Mouse (Mus musculus): ENCODE measurements around the gene Vdac1.

The Vdac1 gene

DNA sequence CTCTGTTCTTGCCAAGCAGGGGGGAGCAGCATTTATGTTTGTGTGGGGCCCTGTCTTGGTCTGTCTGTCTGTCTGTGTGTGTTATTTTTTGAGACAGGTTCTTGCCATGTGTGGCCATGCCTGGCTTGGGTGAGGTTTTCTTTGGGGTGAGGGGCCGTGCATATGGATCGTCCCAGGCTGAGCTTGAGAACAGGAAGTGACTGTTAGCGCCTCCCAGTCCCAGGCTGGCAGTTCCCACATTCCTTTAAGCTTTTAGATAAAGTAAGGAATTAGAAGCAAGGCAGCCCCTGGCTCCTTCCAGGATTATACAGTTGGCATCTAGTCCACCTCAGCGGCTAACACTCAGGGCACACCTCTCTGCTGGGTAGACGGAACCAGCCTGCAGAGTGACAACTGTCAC lies 48.7 kb downstream of the Vdac1 start:
- in situ Hi-C loops (cut with MseI, MboI): no loop called here

DNA sequence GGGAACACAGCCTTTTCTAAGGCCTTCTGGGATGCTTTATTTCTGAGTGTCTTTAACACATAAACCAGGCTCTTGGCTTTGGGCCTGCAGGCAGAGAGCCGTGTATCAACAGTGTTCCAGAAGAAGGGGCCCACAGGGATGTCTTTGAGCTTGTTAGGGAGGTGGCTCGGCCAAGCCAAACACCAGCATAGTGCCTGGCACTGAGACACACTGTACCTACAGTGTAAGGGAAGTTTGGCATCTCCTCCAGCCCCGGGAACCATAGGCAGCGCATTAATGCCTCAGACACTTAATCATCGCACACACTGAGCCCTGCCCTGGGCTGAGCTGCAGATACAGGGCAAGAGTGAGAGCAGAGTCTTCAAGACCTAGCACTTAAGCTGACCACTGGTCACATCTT lies 57.7 kb downstream of the Vdac1 start:
- in situ Hi-C loops (cut with MseI, MboI): loop anchor here in 1 of 2 experiments (10.0 kb wide), 1 partner anchor 826 kb away; no protein-coding TSS in a partner anchor

GRCm38 (mm10) chr11:52419246-52419645 lies 58.6 kb downstream of the Vdac1 start:
- in situ Hi-C loops (cut with MseI, MboI): loop anchor here in 1 of 2 experiments (10.0 kb wide), 1 partner anchor 826 kb away; no protein-coding TSS in a partner anchor

DNA sequence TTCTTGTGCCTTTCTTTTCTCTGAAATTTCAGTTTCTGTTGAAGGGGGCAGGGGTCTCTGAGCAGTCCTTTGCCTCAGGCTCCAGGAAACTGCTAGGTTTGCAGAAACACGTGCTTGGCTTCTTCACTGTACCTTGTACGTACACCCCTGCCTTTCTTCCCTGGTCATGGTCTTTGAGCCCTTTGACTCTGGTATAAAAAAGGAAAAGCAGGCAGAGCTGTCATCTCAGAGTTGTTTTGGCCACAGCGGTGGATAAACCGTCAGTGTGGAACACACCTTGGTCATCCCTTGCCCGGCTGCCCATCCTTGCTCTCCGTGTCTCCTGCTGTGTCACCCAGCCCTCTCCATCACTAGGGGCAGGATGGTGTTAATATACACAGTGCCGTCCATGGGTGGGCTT lies 59.2 kb downstream of the Vdac1 start:
- in situ Hi-C loops (cut with MseI, MboI): loop anchor here (10.0 kb wide), 5 partner anchors 95 to 835 kb away; partner anchors contain the start of gene Fstl4 (in 1 of the 2)

DNA sequence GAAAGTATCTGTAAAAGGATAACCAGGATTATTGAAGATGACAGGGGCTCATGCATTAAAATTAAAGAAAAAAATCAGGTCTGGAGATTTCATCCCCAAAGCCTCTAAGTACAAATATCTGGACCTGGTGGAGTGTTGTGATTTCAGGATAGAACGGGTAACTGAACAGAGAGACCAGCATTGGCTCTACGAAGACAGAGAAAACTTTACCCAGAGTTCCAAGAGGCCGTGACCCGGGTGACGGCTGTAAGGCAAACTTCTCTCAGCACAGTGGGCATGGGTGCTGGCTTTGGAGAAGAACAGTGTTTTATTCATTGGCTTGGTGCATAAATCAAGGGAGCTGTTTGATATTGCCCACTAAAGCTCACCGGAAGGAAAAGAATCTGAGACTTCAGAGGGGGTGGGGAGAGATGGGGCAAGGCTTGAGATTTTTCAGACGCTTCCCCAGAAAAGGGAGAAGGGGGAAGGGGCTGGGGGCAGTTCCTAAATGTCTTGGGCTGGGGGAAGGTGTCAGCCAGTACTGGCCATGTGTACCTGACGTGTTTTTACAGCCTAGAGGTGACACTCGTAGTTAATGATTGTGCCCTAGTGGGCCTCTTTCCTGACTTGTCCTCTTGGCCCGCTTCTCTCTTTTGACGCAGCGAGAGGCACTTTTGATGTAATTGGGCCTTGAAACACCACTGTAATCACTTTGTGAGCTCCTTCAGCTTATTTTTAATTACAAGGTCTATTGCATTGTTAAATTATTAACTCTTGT lies 59.8 kb downstream of the Vdac1 start:
- in situ Hi-C loops (cut with MseI, MboI): loop anchor here (10.0 kb wide), 4 partner anchors 94 to 834 kb away; partner anchors contain the start of gene Fstl4 (in 1 of the 2)

- in situ Hi-C loops (cut with MseI, MboI): loop anchor here (10.0 kb wide), 4 partner anchors 94 to 834 kb away; partner anchors contain the start of gene Fstl4 (in 1 of the 2)
Observed at GRCm38 (mm10) chr11:52421053-52421778, 60.6 kb downstream of the Vdac1 start.

DNA sequence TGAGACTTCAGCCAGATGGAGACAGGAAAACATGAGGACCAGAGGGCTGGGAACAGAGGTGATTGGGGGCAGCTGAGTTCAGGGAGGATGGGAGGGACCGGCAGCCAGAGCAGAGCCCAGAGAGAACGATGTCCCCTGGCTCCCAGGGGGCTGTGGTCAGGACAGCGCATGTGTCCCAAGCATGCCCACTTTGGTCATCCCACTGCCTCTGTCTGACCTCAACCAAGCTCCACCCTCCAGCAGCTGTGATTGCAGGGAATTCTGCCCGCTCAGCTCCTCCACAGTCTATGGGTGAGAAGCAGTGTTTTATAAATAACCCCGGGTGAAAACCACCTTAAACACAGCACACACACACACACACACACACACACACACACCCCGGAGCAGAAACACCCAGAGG lies 68.8 kb downstream of the Vdac1 start:
- in situ Hi-C loops (cut with MseI, MboI): loop anchor here (10.0 kb wide), 4 partner anchors 85 to 825 kb away; partner anchors contain the start of gene Fstl4 (in 1 of the 2)

DNA sequence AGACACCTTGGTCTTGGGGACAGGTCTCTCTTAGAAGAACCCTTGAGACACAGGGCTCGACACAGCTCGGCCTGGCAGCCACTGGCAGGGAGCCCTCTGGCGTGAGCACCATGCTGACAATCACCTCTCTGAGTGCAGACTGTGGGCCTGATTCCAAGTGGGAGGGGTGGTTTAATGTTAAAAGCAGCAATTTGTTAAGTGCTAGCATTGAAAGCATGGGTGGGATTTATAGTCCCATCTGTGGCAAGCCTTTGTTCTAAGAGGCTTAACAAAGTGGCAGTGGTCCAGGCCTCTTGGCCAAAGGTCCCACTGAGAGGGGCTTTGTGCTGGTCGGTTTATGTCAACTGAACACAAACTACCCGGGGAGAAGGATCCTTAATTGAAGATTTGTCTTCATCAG lies 70.9 kb downstream of the Vdac1 start:
- in situ Hi-C loops (cut with MseI, MboI): no loop called here

GRCm38 (mm10) chr11:52432148-52432547 lies 71.5 kb downstream of the Vdac1 start:
- in situ Hi-C loops (cut with MseI, MboI): no loop called here

DNA sequence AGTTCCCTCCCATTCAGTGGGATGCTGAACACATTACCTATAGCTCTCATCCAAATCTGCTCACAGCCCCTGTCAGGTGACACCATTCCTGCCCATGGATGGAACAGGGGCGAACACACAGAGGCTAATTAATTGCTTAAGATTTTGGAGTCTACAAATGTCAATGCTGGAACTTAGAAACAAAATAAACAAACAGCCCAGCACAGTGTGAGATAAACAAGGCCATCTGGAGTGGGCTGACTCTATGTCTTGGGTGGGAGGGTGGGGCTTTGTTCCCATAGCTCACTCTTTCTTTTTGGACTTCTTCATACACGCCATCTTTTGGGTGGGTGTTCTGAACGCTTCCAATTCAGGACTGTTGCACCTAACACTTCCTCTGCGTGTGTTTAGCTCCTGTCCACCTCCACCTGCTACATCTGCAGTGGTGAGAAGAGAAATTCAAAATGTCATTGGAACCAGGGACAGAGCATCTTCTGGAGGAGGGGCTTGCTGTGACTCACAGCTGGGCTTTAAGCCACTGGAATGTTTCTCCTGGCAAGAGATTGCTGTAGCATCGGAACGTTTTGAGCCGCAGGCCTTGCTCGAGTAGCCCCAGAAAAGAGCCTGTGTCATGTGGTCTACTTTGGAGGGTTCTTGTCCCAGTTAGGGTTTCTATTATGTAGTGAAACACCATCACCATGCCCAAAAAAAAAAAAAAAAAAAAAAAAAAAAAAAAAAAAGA lies 72.6 kb downstream of the Vdac1 start:
- in situ Hi-C loops (cut with MseI, MboI): no loop called here

DNA sequence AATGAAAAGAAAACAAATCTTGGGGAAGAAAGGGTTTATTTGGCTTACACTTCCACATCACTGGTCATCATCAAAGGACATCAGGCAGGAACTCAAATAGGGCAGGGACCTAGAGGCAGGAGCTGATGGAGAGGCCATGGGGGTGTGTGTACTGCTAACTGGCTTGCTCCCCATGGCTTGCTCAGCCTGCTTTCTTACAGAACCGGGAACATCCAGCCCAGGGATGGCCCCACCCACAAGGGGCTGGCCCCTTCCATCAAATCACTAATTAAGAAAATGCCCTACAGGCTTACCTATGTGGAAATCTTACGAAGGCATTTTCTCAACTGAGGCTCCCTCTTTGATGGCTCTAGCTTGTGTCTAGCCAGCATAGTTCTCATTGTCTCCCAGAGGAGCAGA lies 73.1 kb downstream of the Vdac1 start:
- in situ Hi-C loops (cut with MseI, MboI): no loop called here

- in situ Hi-C loops (cut with MseI, MboI): no loop called here
Observed at GRCm38 (mm10) chr11:52435466-52435865, 74.8 kb downstream of the Vdac1 start.

DNA sequence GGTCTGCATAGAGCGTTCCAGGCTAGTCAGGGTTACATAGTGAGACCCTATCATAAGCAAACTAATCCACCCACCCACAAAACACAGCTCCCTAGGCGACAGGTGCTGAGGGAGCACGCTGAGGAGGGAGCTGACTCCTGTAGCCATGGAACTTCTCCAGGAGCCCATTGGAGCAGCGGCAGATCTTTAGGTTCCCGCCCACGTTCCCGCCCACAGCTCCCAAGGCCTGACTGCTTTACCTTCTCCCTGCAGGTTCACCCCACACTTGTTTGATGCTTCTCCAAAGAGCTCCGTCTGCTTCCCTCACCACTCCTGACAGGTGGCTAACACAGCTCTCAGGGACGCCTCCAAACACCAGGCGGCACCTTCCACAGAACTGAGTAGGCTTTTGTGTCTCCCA lies 76.5 kb downstream of the Vdac1 start:
- in situ Hi-C loops (cut with MseI, MboI): no loop called here
